Mouse (Mus musculus) heart, embryonic 11.5 days (tissue): ENCODE results near the gene Olfr698. TPM values are rescaled to one million over a fixed set of nuclear protein-coding genes. Genes with fewer than 3 reads are reported as not detected.
"Not testable (repeated sequence)": the region's sequence is repeated elsewhere in the genome, so short reads cannot be mapped to it uniquely, and the experiment has no call there.

Source experiments
- ATAC-seq: fragments of 200-750 bp; cut with Nextera tagmentation; replicated peaks from 2 replicates; pipeline ENCODE4 v1.8.0; 2017; ENCODE audit warnings: moderate library complexity; ENCODE audit not compliant: insufficient number of reproducible peaks, low FRiP score, low TSS enrichment
- H3K27ac ChIP-seq: fragments of 300-500 bp; sonication (generic); 2 replicates; pipeline ENCODE4 v1.5.1; 2014; ENCODE audit warnings: mild to moderate bottlenecking, low read depth, low read length
- H3K27me3 ChIP-seq: fragments of 300-500 bp; sonication (generic); 2 replicates; pipeline ENCODE4 v1.6.1; 2014; ENCODE audit warnings: mild to moderate bottlenecking, low read length, mixed read lengths; ENCODE audit not compliant: control insufficient read depth, insufficient read depth
- H3K36me3 ChIP-seq: fragments of 300-500 bp; sonication (generic); 2 replicates; pipeline ENCODE4 v1.6.1; 2014; ENCODE audit warnings: mild to moderate bottlenecking, low read length, moderate library complexity, mixed read lengths; ENCODE audit not compliant: control insufficient read depth, insufficient read depth
- H3K4me1 ChIP-seq: fragments of 300-500 bp; sonication (generic); 2 replicates; pipeline ENCODE4 v1.6.1; 2014; ENCODE audit warnings: low read length; ENCODE audit not compliant: control insufficient read depth, insufficient read depth
- H3K4me2 ChIP-seq: fragments of 300-500 bp; sonication (generic); 2 replicates; pipeline ENCODE4 v1.6.1; 2014; ENCODE audit warnings: mild to moderate bottlenecking, moderate library complexity
- H3K4me3 ChIP-seq: fragments of 300-500 bp; sonication (generic); 2 replicates; pipeline ENCODE4 v1.5.1; 2014; ENCODE audit warnings: low read depth, low read length
- H3K9ac ChIP-seq: fragments of 300-500 bp; sonication (generic); 2 replicates; pipeline ENCODE4 v1.6.1; 2014; ENCODE audit warnings: mild to moderate bottlenecking, low read depth, low read length, moderate library complexity
- H3K9me3 ChIP-seq: fragments of 300-500 bp; sonication (generic); replicated peaks from 2 replicates; pipeline ENCODE4 v1.6.1; 2016; ENCODE audit warnings: low read length; ENCODE audit not compliant: control insufficient read depth
- WGBS: fragments of 180-500 bp; shearing (Covaris S2); extraction: QIAGEN DNeasy Blood & Tissue Kit; methylation state at CpG from one replicate; pipeline ENCODE4 v1.1.7; 2014; ENCODE audit not compliant: insufficient replicate concordance; 5-methylcytosine and 5-hydroxymethylcytosine counted together
- polyA plus RNA-seq: library from polyadenylated mRNA; unstranded; fragments of >200 nt; fragmentation: Nextera tagmentation; extraction: Ambion mirVana; gene quantifications from 2 replicates; pipeline ENCODE4 v1.2.1, GENCODE M21; 2014

The Olfr698 gene
- polyA plus RNA-seq, 1 experiment from 2014 or later, result not detected

- not testable (repeated sequence) for H3K36me3 ChIP-seq, H3K9me3 ChIP-seq, H3K27me3 ChIP-seq, H3K9ac ChIP-seq, ATAC-seq, H3K4me3 ChIP-seq, H3K4me1 ChIP-seq, H3K27ac ChIP-seq, H3K4me2 ChIP-seq
- WGBS, result 82% methylated on average over 2 of the region's 2 CpGs
These were observed 29.5 kb downstream of the Olfr698 start for GRCm38 (mm10) chr7:106725654-106726053.

- ATAC-seq, result no peak
- H3K4me3 ChIP-seq, result no peak within 1 kb of the TSS
- H3K27me3 ChIP-seq, result no peaks in the 10 kb centered on the region
- H3K4me2 ChIP-seq, result no peak within 1 kb of the TSS
- H3K27ac ChIP-seq, result no peak within 1 kb of the TSS
- no peaks in the 10 kb centered on the region for H3K9me3 ChIP-seq
- no peaks in the 10 kb centered on the region for H3K4me1 ChIP-seq
- no peak within 1 kb of the TSS for H3K9ac ChIP-seq
- no peaks in the 10 kb centered on the region for H3K36me3 ChIP-seq
These were observed 38.9 kb downstream of the Olfr698 start, which contains the start of gene Olfr695 for GRCm38 (mm10) chr7:106716296-106716695. Olfr695 (minus strand) TSS chr7:106716396.

GRCm38 (mm10) chr7:106711463-106711862 lies 43.7 kb downstream of the Olfr698 start:
- ATAC-seq, result no peak
- H3K4me2 ChIP-seq, result no peak overlapping the region

GRCm38 (mm10) chr7:106707705-106708104 lies 47.5 kb downstream of the Olfr698 start:
- H3K4me1 ChIP-seq, H3K9ac ChIP-seq, H3K27ac ChIP-seq, H3K9me3 ChIP-seq, H3K4me3 ChIP-seq, H3K36me3 ChIP-seq, H3K27me3 ChIP-seq, H3K4me2 ChIP-seq, ATAC-seq: not testable (repeated sequence)
- WGBS, result 87% methylated on average over 10 of the region's 10 CpGs

More at GRCm38 (mm10) chr7:106711463-106711862, 43.7 kb downstream of the Olfr698 start:
- no peaks in the 10 kb centered on the region for H3K9me3 ChIP-seq
- H3K4me3 ChIP-seq, result no peak overlapping the region
- H3K27ac ChIP-seq, result no peak overlapping the region
- WGBS, result 87% methylated on average over 6 of the region's 6 CpGs
- no peaks in the 10 kb centered on the region for H3K27me3 ChIP-seq
- H3K4me1 ChIP-seq, result no peaks in the 10 kb centered on the region
- no peak overlapping the region for H3K9ac ChIP-seq
- H3K36me3 ChIP-seq, result no peaks in the 10 kb centered on the region

Other genes with a start within 250 kb of the Olfr698 start
- gene Olfr693, start 74.8 kb downstream of the Olfr698 start, polyA plus RNA-seq, result not detected in 2 replicates
- gene Olfr694, start 63.6 kb downstream of the Olfr698 start, polyA plus RNA-seq, result not detected in 2 replicates
- not detected in 2 replicates for gene Olfr695, start 39.0 kb downstream of the Olfr698 start, polyA plus RNA-seq
- not detected in 2 replicates for gene Olfr697, start 13.0 kb downstream of the Olfr698 start, polyA plus RNA-seq
- gene Olfr699, start 37.8 kb upstream of the Olfr698 start, polyA plus RNA-seq, result not detected in 2 replicates
- gene Olfr700, start 53.4 kb upstream of the Olfr698 start, polyA plus RNA-seq, result not detected in 2 replicates
- not detected in 2 replicates for gene Olfr701, start 58.7 kb upstream of the Olfr698 start, polyA plus RNA-seq
- not detected in 2 replicates for gene Olfr702, start 78.5 kb upstream of the Olfr698 start, polyA plus RNA-seq
- not detected in 2 replicates for gene Olfr703, start 88.0 kb upstream of the Olfr698 start, polyA plus RNA-seq
- not detected in 2 replicates for gene Olfr704, start 107.8 kb upstream of the Olfr698 start, polyA plus RNA-seq
- gene Olfr705, start 121.5 kb upstream of the Olfr698 start, polyA plus RNA-seq, result not detected in 2 replicates
- gene Olfr706, start 132.8 kb upstream of the Olfr698 start, polyA plus RNA-seq, result not detected in 2 replicates
- gene Olfr707, start 145.8 kb upstream of the Olfr698 start, polyA plus RNA-seq, result not detected in 2 replicates
- gene Olfr1532-ps1, start 152.6 kb upstream of the Olfr698 start, polyA plus RNA-seq, result not detected in 2 replicates
- not detected in 2 replicates for gene Olfr709-ps1, start 176.8 kb upstream of the Olfr698 start, polyA plus RNA-seq
- gene Olfr710, start 192.9 kb upstream of the Olfr698 start, polyA plus RNA-seq, result not detected in 2 replicates
- gene Olfr6, start 208.5 kb upstream of the Olfr698 start, polyA plus RNA-seq, result not detected in 2 replicates
- not detected in 2 replicates for gene Olfr711, start 220.1 kb upstream of the Olfr698 start, polyA plus RNA-seq